In the genomic region with DNA sequence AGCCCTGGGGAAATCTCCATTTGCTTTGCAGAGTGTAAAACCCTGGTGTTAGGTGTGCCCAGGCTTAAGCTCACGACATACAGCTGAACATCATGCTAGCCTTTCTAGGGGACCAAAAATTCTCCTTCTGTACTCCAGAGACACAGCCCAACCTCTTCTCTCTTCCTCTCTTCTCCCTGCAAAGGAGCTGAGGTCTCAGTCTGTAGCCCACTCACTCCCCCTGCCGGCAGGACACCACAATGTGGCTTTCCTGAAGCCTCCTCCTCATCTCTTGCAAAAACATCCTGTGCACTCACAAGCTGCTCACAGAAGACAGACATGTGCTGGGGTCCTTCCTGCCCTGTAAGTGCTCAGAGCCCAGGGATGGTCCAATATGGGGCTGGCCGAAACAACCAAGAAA, we compare ENCODE assay signal across 8 mouse cellular contexts. TPM values are rescaled to one million over a fixed set of nuclear protein-coding genes. Genes with fewer than 3 reads are reported as not detected.
DNase-seq lines count a peak whose midpoint lies in the region; ATAC-seq and TF ChIP-seq lines count a peak whose summit lies in the region.
"Had no signal": no experiment of that assay in that cellular context is flagged by ENCODE, and none has a peak within 500 bp of the region (broad histone marks: within the 10 kb centered on the region; RNA-seq: fewer than 3 reads in every experiment).

No protein-coding gene starts in this region.

- POLR2A ChIA-PET in Patski (lab: Charles Lee), result interaction anchor here (0.6 kb wide), 1 partner anchor 227 kb away, joined by 6 read pairs; no protein-coding TSS in a partner anchor

- no peaks in the 10 kb centered on the region for H3K9me3 ChIP-seq in forebrain, embryonic 15.5 days
- H3K9me3 ChIP-seq in hindbrain, embryonic 14.5 days (ENCODE audit: control insufficient read depth, low read length), result no peaks in the 10 kb centered on the region

- H3K27ac ChIP-seq in forebrain, embryonic 15.5 days (replicated peaks), result no peak overlapping the region
- no peak overlapping the region for H3K27ac ChIP-seq in hindbrain, embryonic 14.5 days

- in situ Hi-C loops in Patski (cut with MboI; ENCODE audit: low pct_unique_long_range_greater_than_20kb), result no loop called here

- CTCF ChIA-PET in Patski (lab: Charles Lee), result interaction anchor here (1.1 to 2.3 kb wide), 7 partner anchors 10 to 186 kb away, joined by 3 to 7 read pairs (median 4); no protein-coding TSS in a partner anchor

- no peak for DNase-seq in Patski (ENCODE audit: low read depth, low spot score)
- peak; percentile 77 for DNase-seq in hindbrain, embryonic 14.5 days (ENCODE audit: low spot score)
- peak; percentile 81 to 84 for DNase-seq in left cerebral cortex, adult 18-20 months (ENCODE audit: low spot score in 2 of 2)
- peak; percentile 88 for DNase-seq in right cerebral cortex, postnatal 4 days

- peak; percentile 77 for TF ChIP-seq CTCF in Patski (IDR thresholded peaks at IDR 0.05)

- H3K27me3 ChIP-seq in Patski, result no peaks in the 10 kb centered on the region
- no peaks in the 10 kb centered on the region for H3K27me3 ChIP-seq in forebrain, embryonic 15.5 days
- H3K27me3 ChIP-seq in hindbrain, embryonic 14.5 days (ENCODE audit: control insufficient read depth, insufficient read depth, low read length), result no peaks in the 10 kb centered on the region
- H3K27me3 ChIP-seq: megakaryocyte, embryonic 14.5 days had no signal

- no peak overlapping the region for H3K4me3 ChIP-seq in forebrain, embryonic 15.5 days
- H3K4me3 ChIP-seq in hindbrain, embryonic 14.5 days (replicated peaks; ENCODE audit: low read length), result no peak overlapping the region
- H3K4me3 ChIP-seq: megakaryocyte, embryonic 14.5 days had no signal

- no peak overlapping the region for H3K4me2 ChIP-seq in forebrain, embryonic 15.5 days (replicated peaks)
- no peak overlapping the region for H3K4me2 ChIP-seq in hindbrain, embryonic 14.5 days (replicated peaks)

- ATAC-seq in Patski, result no peak
- ATAC-seq in cerebellum, adult (ENCODE audit: insufficient number of reproducible peaks, low FRiP score, low TSS enrichment), result peak; percentile 55; the same call in 1 of the 2 replicates
- ATAC-seq in forebrain, embryonic 15.5 days (replicated peaks), result peak; percentile 67
- ATAC-seq in hindbrain, embryonic 14.5 days (ENCODE audit: low FRiP score), result 0 out of 2 replicates have a peak, but pooled peaks have one; percentile 27
- ATAC-seq in megakaryocyte-erythroid progenitor cell, adult 5-6 weeks (replicated peaks; ENCODE audit: low FRiP score, low TSS enrichment, poor library complexity, severe bottlenecking), result peak; percentile 81

- WGBS in forebrain, embryonic 15.5 days, result 44% methylated on average over 3 of the region's 3 CpGs
- WGBS in hindbrain, embryonic 14.5 days, result 38% methylated on average over 3 of the region's 3 CpGs

- no peak overlapping the region for H3K9ac ChIP-seq in forebrain, embryonic 15.5 days (replicated peaks)
- no peak overlapping the region for H3K9ac ChIP-seq in hindbrain, embryonic 14.5 days

- no peaks in the 10 kb centered on the region for H3K4me1 ChIP-seq in forebrain, embryonic 15.5 days
- no peaks in the 10 kb centered on the region for H3K4me1 ChIP-seq in hindbrain, embryonic 14.5 days (replicated peaks; ENCODE audit: control insufficient read depth, insufficient read depth, low read length)

- H3K36me3 ChIP-seq in forebrain, embryonic 15.5 days, result peaks cover 51% of the 10 kb centered on the region
- H3K36me3 ChIP-seq in hindbrain, embryonic 14.5 days (replicated peaks; ENCODE audit: control insufficient read depth, insufficient read depth), result peaks cover 64% of the 10 kb centered on the region

RNA-seq across cellular contexts. Expression of a gene that starts 27.1 kb away (rescaled TPM):
- not detected for polyA plus RNA-seq in Patski (2021)
- polyA plus RNA-seq in forebrain, embryonic 15.5 days (2015; fragmentation: Nextera tagmentation; extraction: Ambion mirVana), result 0.79 and 0.92 TPM in 2 replicates
- 1.7 and 2.1 TPM in 2 replicates for polyA plus RNA-seq in hindbrain, embryonic 14.5 days (2014; fragmentation: Nextera tagmentation; extraction: Ambion mirVana)
- 1 to 10 TPM in 1 of 2 experiments, under 1 TPM in 1; 0.93 to 1.1 TPM for total RNA-seq in left cerebral cortex, adult 18-20 months (2021)
- not detected in 2 replicates for total RNA-seq in megakaryocyte-erythroid progenitor cell, adult 5-6 weeks (2014; fragmentation: Nextera tagmentation)
- total RNA-seq in megakaryocyte-erythroid progenitor cell, adult 5-6 weeks (2017), result not detected in 2 replicates
